Mouse (Mus musculus) forebrain, embryonic 10.5 days (tissue): Measurements from ENCODE around the gene Thada. TPM values are rescaled to one million over a fixed set of nuclear protein-coding genes. Genes with fewer than 3 reads are reported as not detected.

ENCODE experiments used
- DNase-seq: peaks from one replicate; pipeline ENCODE4 v3.0.0-alpha.2; 2017; ENCODE audit warnings: low spot score; ENCODE audit errors: extremely low spot score
- H3K27ac ChIP-seq: fragments of 300-500 bp; sonication (generic); 2 replicates; pipeline ENCODE4 v1.5.1; 2016; ENCODE audit warnings: mild to moderate bottlenecking
- H3K27me3 ChIP-seq: fragments of 300-500 bp; sonication (generic); 2 replicates; pipeline ENCODE4 v1.6.1; 2016; ENCODE audit warnings: mild to moderate bottlenecking; ENCODE audit not compliant: poor library complexity, severe bottlenecking
- H3K36me3 ChIP-seq: fragments of 300-500 bp; sonication (generic); replicated peaks from 2 replicates; pipeline ENCODE4 v1.6.1; 2016; ENCODE audit warnings: mild to moderate bottlenecking, moderate library complexity
- H3K4me1 ChIP-seq: fragments of 300-500 bp; sonication (generic); 2 replicates; pipeline ENCODE4 v1.6.1; 2016
- H3K4me3 ChIP-seq: fragments of 300-500 bp; sonication (generic); 2 replicates; pipeline ENCODE4 v1.5.1; 2016; ENCODE audit warnings: mild to moderate bottlenecking, moderate library complexity
- H3K9me3 ChIP-seq: fragments of 300-500 bp; sonication (generic); 2 replicates; pipeline ENCODE4 v1.6.1; 2016; ENCODE audit warnings: mild to moderate bottlenecking, moderate library complexity
- WGBS: fragments of 180-500 bp; shearing (Covaris S2); methylation state at CpG from one replicate; pipeline ENCODE4 v1.1.7; 2016; 5-methylcytosine and 5-hydroxymethylcytosine counted together
- polyA plus RNA-seq: library from polyadenylated mRNA; unstranded; fragments of >200 nt; fragmentation: Nextera tagmentation; extraction: Ambion mirVana; gene quantifications from 2 replicates; pipeline ENCODE4 v1.2.1, GENCODE M21; 2016

Gene Thada
- polyA plus RNA-seq, 1 experiment from 2014 or later = 12.1 TPM

- Histone ChIP-seq H3K36me3 (no peaks in the 10 kb centered on the region), H3K27me3 (peaks cover 80% of the 10 kb centered on the region), H3K27ac (0 out of 2 replicates have a peak overlapping the region, but pooled peaks have one; percentile 15)
These were observed 310.3 kb downstream of the Thada start for GRCm38 (mm10) chr17:84155516-84156226.

GRCm38 (mm10) chr17:84155029-84155338 is 311.0 kb downstream of the Thada start:
- peaks cover 60% of the 10 kb centered on the region for H3K4me1 ChIP-seq
- H3K9me3 ChIP-seq = no peaks in the 10 kb centered on the region
- H3K4me3 ChIP-seq = no peak overlapping the region
- H3K36me3 ChIP-seq = no peaks in the 10 kb centered on the region
- peaks cover 74% of the 10 kb centered on the region for H3K27me3 ChIP-seq
- no peak for DNase-seq
- WGBS = 93% methylated on average over 6 of the region's 6 CpGs
- H3K27ac ChIP-seq = 0 out of 2 replicates have a peak overlapping the region, but pooled peaks have one; percentile 12

More at GRCm38 (mm10) chr17:84155516-84156226, 310.3 kb downstream of the Thada start:
- Histone ChIP-seq H3K4me3 (no peak overlapping the region), H3K9me3 (no peaks in the 10 kb centered on the region), H3K4me1 (peaks cover 54% of the 10 kb centered on the region)
- no peak for DNase-seq
- WGBS = 85% methylated on average over 8 of the region's 8 CpGs

- Histone ChIP-seq H3K4me3 (no peak overlapping the region), H3K36me3 (no peaks in the 10 kb centered on the region), H3K9me3 (no peaks in the 10 kb centered on the region), H3K4me1 (peaks cover 64% of the 10 kb centered on the region), H3K27ac (0 out of 2 replicates have a peak overlapping the region, but pooled peaks have one; percentile 12), H3K27me3 (peaks cover 77% of the 10 kb centered on the region)
- WGBS = 83% methylated on average over 11 of the region's 11 CpGs
- no peak for DNase-seq
These were observed 311.5 kb downstream of the Thada start for GRCm38 (mm10) chr17:84154302-84155028.

GRCm38 (mm10) chr17:84152976-84153786 is 312.8 kb downstream of the Thada start:
- no peaks in the 10 kb centered on the region for H3K36me3 ChIP-seq
- no peak for DNase-seq
- 86% methylated on average over 12 of the region's 12 CpGs for WGBS
- H3K27me3 ChIP-seq = peaks cover 64% of the 10 kb centered on the region
- peak overlapping the region; percentile 60 for H3K27ac ChIP-seq
- no peaks in the 10 kb centered on the region for H3K9me3 ChIP-seq
- no peak overlapping the region for H3K4me3 ChIP-seq
- peaks cover 66% of the 10 kb centered on the region for H3K4me1 ChIP-seq

GRCm38 (mm10) chr17:84152206-84152975 is 313.6 kb downstream of the Thada start:
- peak overlapping the region; percentile 60 for H3K27ac ChIP-seq
- WGBS = 36% methylated on average over 6 of the region's 6 CpGs

GRCm38 (mm10) chr17:84151306-84151705 is 314.7 kb downstream of the Thada start:
- H3K9me3 ChIP-seq = no peaks in the 10 kb centered on the region
- peaks cover 64% of the 10 kb centered on the region for H3K27me3 ChIP-seq
- H3K4me1 ChIP-seq = peaks cover 65% of the 10 kb centered on the region
- no peaks in the 10 kb centered on the region for H3K36me3 ChIP-seq
- H3K4me3 ChIP-seq = no peak overlapping the region
- no peak for DNase-seq
- WGBS = 77% methylated on average over 6 of the region's 6 CpGs
- peak overlapping the region; percentile 60 for H3K27ac ChIP-seq

More at GRCm38 (mm10) chr17:84152206-84152975, 313.6 kb downstream of the Thada start:
- peaks cover 65% of the 10 kb centered on the region for H3K4me1 ChIP-seq
- H3K27me3 ChIP-seq = peaks cover 62% of the 10 kb centered on the region
- no peaks in the 10 kb centered on the region for H3K36me3 ChIP-seq
- no peaks in the 10 kb centered on the region for H3K9me3 ChIP-seq
- H3K4me3 ChIP-seq = no peak overlapping the region
- no peak for DNase-seq

- Histone ChIP-seq H3K27me3 (peaks cover 58% of the 10 kb centered on the region), H3K9me3 (no peaks in the 10 kb centered on the region), H3K36me3 (no peaks in the 10 kb centered on the region), H3K4me1 (peaks cover 68% of the 10 kb centered on the region), H3K4me3 (no peak overlapping the region), H3K27ac (peak overlapping the region; percentile 81)
- WGBS = 34% methylated on average over 8 of the region's 8 CpGs
- DNase-seq = no peak
These were observed 315.7 kb downstream of the Thada start for GRCm38 (mm10) chr17:84150291-84150690.

GRCm38 (mm10) chr17:84149566-84149965 is 316.4 kb downstream of the Thada start:
- Histone ChIP-seq H3K27me3 (peaks cover 58% of the 10 kb centered on the region), H3K9me3 (no peaks in the 10 kb centered on the region)
- 28% methylated on average over 5 of the region's 5 CpGs for WGBS

GRCm38 (mm10) chr17:84148499-84149484 is 317.2 kb downstream of the Thada start:
- peak; percentile 52 for DNase-seq
- Histone ChIP-seq H3K4me1 (peaks cover 74% of the 10 kb centered on the region), H3K36me3 (no peaks in the 10 kb centered on the region), H3K27ac (peak overlapping the region; percentile 81), H3K27me3 (peaks cover 51% of the 10 kb centered on the region), H3K4me3 (no peak overlapping the region), H3K9me3 (no peaks in the 10 kb centered on the region)
- 27% methylated on average over 11 of the region's 11 CpGs for WGBS

More at GRCm38 (mm10) chr17:84149566-84149965, 316.4 kb downstream of the Thada start:
- Histone ChIP-seq H3K27ac (peak overlapping the region; percentile 81), H3K4me1 (peaks cover 74% of the 10 kb centered on the region), H3K4me3 (no peak overlapping the region), H3K36me3 (no peaks in the 10 kb centered on the region)
- no peak for DNase-seq

GRCm38 (mm10) chr17:84147183-84148108 is 318.6 kb downstream of the Thada start:
- no peak overlapping the region for H3K4me3 ChIP-seq
- WGBS = 43% methylated on average over 11 of the region's 11 CpGs
- no peaks in the 10 kb centered on the region for H3K9me3 ChIP-seq
- peaks cover 80% of the 10 kb centered on the region for H3K4me1 ChIP-seq
- H3K27ac ChIP-seq = peak overlapping the region; percentile 76
- no peaks in the 10 kb centered on the region for H3K36me3 ChIP-seq
- H3K27me3 ChIP-seq = peaks cover 52% of the 10 kb centered on the region
- no peak for DNase-seq
